Mouse (Mus musculus): ENCODE results near the gene Mef2c. TPM values are rescaled to one million over a fixed set of nuclear protein-coding genes. Genes with fewer than 3 reads are reported as not detected.

Mef2c gene
- polyA plus RNA-seq, 1 experiment: 308 TPM

DNA sequence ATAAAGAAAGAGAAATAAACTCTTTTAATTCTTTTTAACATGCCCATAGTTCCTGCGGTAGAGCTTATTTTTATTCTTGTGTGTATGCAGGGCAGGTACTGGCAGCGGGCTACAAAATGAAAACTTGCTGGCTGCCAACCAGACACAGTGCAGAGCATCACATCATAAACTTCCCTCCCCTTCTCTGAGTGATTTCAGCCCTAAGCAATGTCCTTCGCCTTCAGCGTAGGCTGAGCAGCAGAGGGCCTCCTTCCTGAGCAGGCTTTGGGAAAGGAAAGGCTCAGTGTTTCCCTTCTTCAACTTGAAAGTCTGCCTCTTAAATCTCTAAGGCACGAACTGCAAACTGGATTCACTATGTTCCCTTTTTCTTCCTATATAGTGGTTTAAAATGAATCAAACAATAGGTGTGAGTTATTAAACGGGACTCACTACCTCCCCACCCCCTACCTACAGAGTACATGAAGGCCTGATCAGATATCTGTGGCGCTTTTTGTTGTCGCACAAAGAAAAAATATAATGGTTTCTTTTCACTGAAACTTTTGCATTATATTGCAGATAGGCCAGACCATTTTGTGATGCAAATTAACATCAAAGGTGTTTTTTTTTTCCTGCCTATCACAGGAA lies 28.2 kb downstream of the Mef2c start:
- H3K4me1 ChIP-seq (ENCODE audit: control insufficient read depth, insufficient read depth, low read length): no peaks in the 10 kb centered on the region; the same call in 1 of the 2 replicates
- TF ChIP-seq POLR2A (IDR thresholded peaks at IDR 0.05; ENCODE audit: extremely low read depth, insufficient read depth, low read length) (peak; percentile 45; the same call in 1 of the 2 replicates), CTCF (IDR thresholded peaks at IDR 0.05; ENCODE audit: extremely low read depth, insufficient read depth, low read length) (no peak)
- no peak overlapping the region for H3K27ac ChIP-seq (ENCODE audit: insufficient read depth, low read length)
- peak overlapping the region; percentile 7; the same call in 1 of the 2 replicates for H3K4me3 ChIP-seq (ENCODE audit: insufficient read depth, low read length)

DNA sequence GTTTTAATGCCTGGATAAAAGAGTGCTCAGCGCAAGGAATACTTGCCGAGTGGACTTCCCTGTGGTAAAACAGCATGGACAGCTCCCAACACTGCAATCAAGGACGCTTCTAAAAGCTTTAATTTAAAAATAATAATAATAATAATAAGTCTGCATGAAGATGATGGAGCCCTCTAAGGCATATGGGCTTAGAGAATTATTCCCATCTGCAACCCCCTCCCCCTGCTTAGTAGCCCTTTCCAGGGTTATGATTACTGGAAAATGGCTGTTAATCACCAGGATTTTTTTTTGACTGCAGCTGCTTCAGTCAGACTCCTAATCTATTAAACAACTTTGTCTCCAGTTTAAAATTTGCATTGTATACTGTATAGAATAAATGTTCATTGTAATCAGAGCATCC lies 32.5 kb downstream of the Mef2c start:
- Histone ChIP-seq H3K4me3 (ENCODE audit: insufficient read depth, low read length) (no peak overlapping the region), H3K27ac (ENCODE audit: insufficient read depth, low read length) (no peak overlapping the region), H3K4me1 (ENCODE audit: control insufficient read depth, insufficient read depth, low read length) (peaks cover 1% of the 10 kb centered on the region; the same call in 1 of the 2 replicates)
- TF ChIP-seq CTCF (IDR thresholded peaks at IDR 0.05; ENCODE audit: extremely low read depth, insufficient read depth, low read length) (no peak), POLR2A (IDR thresholded peaks at IDR 0.05; ENCODE audit: extremely low read depth, insufficient read depth, low read length) (no peak)

DNA sequence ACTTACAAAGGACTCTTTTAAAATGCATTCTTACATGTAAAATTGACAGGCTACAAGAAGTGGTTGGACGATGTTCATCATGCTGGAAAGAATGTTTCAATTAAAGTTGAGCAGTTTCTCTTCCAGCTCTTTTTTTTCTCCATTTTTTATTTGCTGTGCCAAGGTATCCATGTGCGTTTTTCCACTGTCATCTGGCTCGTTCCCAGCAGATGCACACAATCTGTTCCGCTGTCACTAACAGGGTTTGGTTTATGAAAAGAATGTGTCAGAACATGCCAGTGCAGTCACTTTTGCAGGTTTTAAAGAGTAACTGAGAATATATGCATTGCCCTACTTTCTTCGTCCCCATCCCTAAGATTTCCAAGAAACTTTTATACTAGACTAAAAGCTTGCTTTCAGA lies 33.3 kb downstream of the Mef2c start:
- H3K27ac ChIP-seq (ENCODE audit: insufficient read depth, low read length): no peak overlapping the region
- H3K4me1 ChIP-seq (ENCODE audit: control insufficient read depth, insufficient read depth, low read length): peaks cover 1% of the 10 kb centered on the region; the same call in 1 of the 2 replicates
- TF ChIP-seq CTCF (IDR thresholded peaks at IDR 0.05; ENCODE audit: extremely low read depth, insufficient read depth, low read length) (no peak), POLR2A (IDR thresholded peaks at IDR 0.05; ENCODE audit: extremely low read depth, insufficient read depth, low read length) (no peak)
- no peak overlapping the region for H3K4me3 ChIP-seq (ENCODE audit: insufficient read depth, low read length)

DNA sequence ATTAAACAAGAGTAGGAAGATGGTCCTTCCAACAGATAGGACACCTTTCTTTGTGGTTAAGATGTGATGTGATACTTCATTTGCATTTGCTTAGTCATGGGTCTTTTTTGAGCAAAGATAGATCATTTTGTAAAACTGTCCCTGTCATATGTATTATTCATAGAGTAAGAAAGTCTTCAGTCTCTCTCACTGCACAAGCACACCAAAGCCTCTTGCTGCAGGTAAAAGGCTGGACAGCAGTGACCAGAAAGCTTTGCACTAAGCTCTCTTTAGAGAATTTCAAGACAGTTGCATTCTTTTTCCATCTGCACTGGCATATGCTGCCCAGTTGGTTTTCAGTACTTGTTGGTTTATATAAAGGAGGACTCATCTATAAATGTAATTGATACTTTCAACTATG lies 36.1 kb downstream of the Mef2c start:
- TF ChIP-seq CTCF (IDR thresholded peaks at IDR 0.05; ENCODE audit: extremely low read depth, insufficient read depth, low read length) (no peak), POLR2A (IDR thresholded peaks at IDR 0.05; ENCODE audit: extremely low read depth, insufficient read depth, low read length) (no peak)
- Histone ChIP-seq H3K4me3 (ENCODE audit: insufficient read depth, low read length) (no peak overlapping the region), H3K27ac (ENCODE audit: insufficient read depth, low read length) (no peak overlapping the region), H3K4me1 (ENCODE audit: control insufficient read depth, insufficient read depth, low read length) (peaks cover 3% of the 10 kb centered on the region; the same call in 1 of the 2 replicates)

DNA sequence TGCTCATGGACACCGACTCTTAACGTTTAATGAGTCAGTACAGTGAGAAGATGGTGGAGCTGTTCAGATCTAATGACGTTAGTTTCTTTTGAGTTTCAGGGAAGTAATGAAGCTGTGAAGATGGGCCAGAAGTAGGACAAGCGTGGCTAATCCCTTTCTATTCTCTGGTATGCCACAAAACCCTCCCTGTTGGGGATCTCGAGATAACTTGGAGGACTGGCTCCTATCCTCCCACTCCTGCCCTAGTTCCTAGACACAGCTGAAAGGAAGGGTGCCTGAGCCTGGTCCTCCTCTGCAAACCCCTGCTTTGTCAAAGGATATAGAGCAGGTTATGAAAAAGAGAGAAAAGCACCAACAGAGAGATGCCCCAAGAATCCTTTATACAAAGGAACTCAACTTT lies 38.8 kb downstream of the Mef2c start:
- H3K4me3 ChIP-seq (ENCODE audit: insufficient read depth, low read length): no peak overlapping the region
- H3K27ac ChIP-seq (ENCODE audit: insufficient read depth, low read length): no peak overlapping the region
- TF ChIP-seq POLR2A (IDR thresholded peaks at IDR 0.05; ENCODE audit: extremely low read depth, insufficient read depth, low read length): no peak
- peaks cover 6% of the 10 kb centered on the region; the same call in 1 of the 2 replicates for H3K4me1 ChIP-seq (ENCODE audit: control insufficient read depth, insufficient read depth, low read length)

- no peak overlapping the region for H3K4me3 ChIP-seq (ENCODE audit: insufficient read depth, low read length)
- TF ChIP-seq CTCF (IDR thresholded peaks at IDR 0.05; ENCODE audit: extremely low read depth, insufficient read depth, low read length) (no peak), POLR2A (IDR thresholded peaks at IDR 0.05; ENCODE audit: extremely low read depth, insufficient read depth, low read length) (no peak)
- H3K27ac ChIP-seq (ENCODE audit: insufficient read depth, low read length): no peak overlapping the region
- H3K4me1 ChIP-seq (ENCODE audit: control insufficient read depth, insufficient read depth, low read length): peaks cover 5% of the 10 kb centered on the region; the same call in 1 of the 2 replicates
These were observed 40.9 kb downstream of the Mef2c start for GRCm38 (mm10) chr13:83544707-83545106.

DNA sequence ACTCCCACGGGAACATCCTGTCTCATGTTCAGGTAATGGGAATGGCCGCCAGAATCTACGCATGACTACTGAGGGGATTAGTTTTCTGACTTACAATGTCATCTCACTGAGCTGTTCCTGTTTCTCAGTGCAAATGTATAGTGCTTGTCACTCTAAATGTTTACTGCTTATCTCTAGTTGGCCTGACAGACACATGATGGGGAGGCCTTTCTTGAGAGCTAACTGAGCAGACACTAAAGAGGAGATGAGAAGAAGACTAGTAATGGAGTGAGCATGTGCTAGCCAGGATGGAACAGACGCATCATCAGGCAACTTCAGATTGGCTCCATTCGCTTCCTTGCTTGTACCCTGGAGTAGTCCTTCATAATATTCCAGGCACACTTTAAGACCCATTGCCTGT lies 43.0 kb downstream of the Mef2c start:
- Histone ChIP-seq H3K27ac (ENCODE audit: insufficient read depth, low read length) (no peak overlapping the region), H3K4me1 (ENCODE audit: control insufficient read depth, insufficient read depth, low read length) (peaks cover 5% of the 10 kb centered on the region; the same call in 1 of the 2 replicates), H3K4me3 (ENCODE audit: insufficient read depth, low read length) (no peak overlapping the region)
- TF ChIP-seq CTCF (IDR thresholded peaks at IDR 0.05; ENCODE audit: extremely low read depth, insufficient read depth, low read length) (no peak), POLR2A (IDR thresholded peaks at IDR 0.05; ENCODE audit: extremely low read depth, insufficient read depth, low read length) (no peak)

DNA sequence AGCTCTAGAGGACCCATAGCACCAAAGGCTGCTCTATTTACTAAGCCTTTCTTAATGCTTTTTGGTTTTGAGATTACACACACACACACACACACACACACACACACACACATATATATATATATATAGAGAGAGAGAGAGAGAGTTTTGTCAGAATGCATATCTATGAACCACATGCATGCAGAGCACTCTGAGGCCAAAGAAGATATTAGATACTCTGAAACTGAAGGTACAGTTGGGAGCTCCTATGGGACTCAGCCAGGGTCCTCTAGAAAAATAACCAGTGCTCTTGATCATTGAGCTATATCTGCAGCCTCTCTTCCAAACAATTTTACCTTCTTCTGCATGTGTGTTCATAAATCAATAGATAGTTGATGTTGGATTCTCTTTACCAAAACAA lies 47.4 kb downstream of the Mef2c start:
- H3K27ac ChIP-seq (ENCODE audit: insufficient read depth, low read length): no peak overlapping the region
- H3K4me3 ChIP-seq (ENCODE audit: insufficient read depth, low read length): no peak overlapping the region
- H3K4me1 ChIP-seq (ENCODE audit: control insufficient read depth, insufficient read depth, low read length): peaks cover 5% of the 10 kb centered on the region
- no peak for TF ChIP-seq CTCF (IDR thresholded peaks at IDR 0.05; ENCODE audit: extremely low read depth, insufficient read depth, low read length)
- TF ChIP-seq POLR2A (IDR thresholded peaks at IDR 0.05; ENCODE audit: extremely low read depth, insufficient read depth, low read length): no peak

DNA sequence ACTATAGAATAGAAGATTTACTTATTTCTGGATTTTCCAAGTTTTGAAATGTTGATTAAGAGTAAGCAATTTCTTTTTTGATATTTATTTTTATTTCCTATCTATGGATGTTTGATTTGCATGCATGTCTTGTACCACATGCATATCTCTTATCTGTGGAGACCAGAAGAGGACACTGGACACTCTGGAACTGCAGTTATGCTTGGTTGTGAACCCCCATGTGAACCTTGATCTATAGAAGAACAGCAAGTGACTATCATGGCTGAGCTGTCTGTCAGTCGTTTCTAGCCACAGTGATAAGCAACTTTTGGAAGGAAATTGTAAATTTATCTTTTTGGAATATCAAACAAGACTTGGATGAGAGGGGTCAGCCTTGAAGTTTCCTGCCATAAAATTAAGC lies 48.2 kb downstream of the Mef2c start:
- H3K27ac ChIP-seq (ENCODE audit: insufficient read depth, low read length): no peak overlapping the region
- H3K4me1 ChIP-seq (ENCODE audit: control insufficient read depth, insufficient read depth, low read length): peaks cover 2% of the 10 kb centered on the region
- TF ChIP-seq POLR2A (IDR thresholded peaks at IDR 0.05; ENCODE audit: extremely low read depth, insufficient read depth, low read length): no peak
- TF ChIP-seq CTCF (IDR thresholded peaks at IDR 0.05; ENCODE audit: extremely low read depth, insufficient read depth, low read length): no peak
- H3K4me3 ChIP-seq (ENCODE audit: insufficient read depth, low read length): no peak overlapping the region

GRCm38 (mm10) chr13:83563261-83563660 lies 59.4 kb downstream of the Mef2c start:
- H3K4me1 ChIP-seq (ENCODE audit: control insufficient read depth, insufficient read depth, low read length): peaks cover 8% of the 10 kb centered on the region
- no peak overlapping the region for H3K27ac ChIP-seq (ENCODE audit: insufficient read depth, low read length)
- TF ChIP-seq CTCF (IDR thresholded peaks at IDR 0.05; ENCODE audit: extremely low read depth, insufficient read depth, low read length) (no peak), POLR2A (IDR thresholded peaks at IDR 0.05; ENCODE audit: extremely low read depth, insufficient read depth, low read length) (no peak)
- H3K4me3 ChIP-seq (ENCODE audit: insufficient read depth, low read length): no peak overlapping the region
